Mouse (Mus musculus): Measurements from ENCODE around the gene Ghr.

Gene Ghr

GRCm38 (mm10) chr15:3444448-3445020 is 138.8 kb downstream of the Ghr start:
- no peak for DNase-seq

- peak; percentile 60 for DNase-seq
Observed at GRCm38 (mm10) chr15:3441506-3442286, 141.6 kb downstream of the Ghr start.

GRCm38 (mm10) chr15:3437381-3437780 is 145.9 kb downstream of the Ghr start:
- no peak for DNase-seq

GRCm38 (mm10) chr15:3435637-3436036 is 147.7 kb downstream of the Ghr start:
- DNase-seq = no peak

GRCm38 (mm10) chr15:3434461-3434860 is 148.8 kb downstream of the Ghr start:
- DNase-seq = no peak

- peak; percentile 75 for DNase-seq
Observed at GRCm38 (mm10) chr15:3433281-3433680, 150.0 kb downstream of the Ghr start.

GRCm38 (mm10) chr15:3432823-3433222 is 150.5 kb downstream of the Ghr start:
- no peak for DNase-seq

- DNase-seq = no peak
Observed at GRCm38 (mm10) chr15:3429417-3429816, 153.9 kb downstream of the Ghr start.

GRCm38 (mm10) chr15:3429001-3429400 is 154.3 kb downstream of the Ghr start:
- no peak for DNase-seq

GRCm38 (mm10) chr15:3426401-3426800 is 156.9 kb downstream of the Ghr start:
- no peak for DNase-seq

- DNase-seq = peak; percentile 54
Observed at GRCm38 (mm10) chr15:3423177-3423576, 160.1 kb downstream of the Ghr start.

- no peak for DNase-seq
Observed at GRCm38 (mm10) chr15:3417699-3418098, 165.6 kb downstream of the Ghr start.

GRCm38 (mm10) chr15:3413103-3413502 is 170.2 kb downstream of the Ghr start:
- no peak for DNase-seq

- no peak for DNase-seq
Observed at GRCm38 (mm10) chr15:3408478-3408877, 174.8 kb downstream of the Ghr start.

- DNase-seq = no peak
Observed at GRCm38 (mm10) chr15:3399196-3399595, 184.1 kb downstream of the Ghr start.

- DNase-seq = no peak
Observed at GRCm38 (mm10) chr15:3397369-3398100, 185.8 kb downstream of the Ghr start.

- no peak for DNase-seq
Observed at GRCm38 (mm10) chr15:3396149-3396548, 187.1 kb downstream of the Ghr start.

GRCm38 (mm10) chr15:3395700-3396099 is 187.6 kb downstream of the Ghr start:
- no peak for DNase-seq

- DNase-seq = no peak
Observed at GRCm38 (mm10) chr15:3390722-3391121, 192.6 kb downstream of the Ghr start.

- no peak for DNase-seq
Observed at GRCm38 (mm10) chr15:3389011-3389410, 194.3 kb downstream of the Ghr start.

GRCm38 (mm10) chr15:3388485-3388884 is 194.8 kb downstream of the Ghr start:
- DNase-seq = no peak

- DNase-seq = no peak
Observed at GRCm38 (mm10) chr15:3383788-3384187, 199.5 kb downstream of the Ghr start.

GRCm38 (mm10) chr15:3381413-3381812 is 201.9 kb downstream of the Ghr start:
- DNase-seq = no peak

- no peak for DNase-seq
Observed at GRCm38 (mm10) chr15:3368261-3368832, 214.9 kb downstream of the Ghr start.

Data from kidney, postnatal 10 days (tissue).